Mouse (Mus musculus) spleen, adult 2 months (tissue): ENCODE data around the gene Tmem39b.
A peak's percentile ranks its signal among the peaks of the same experiment; 100 is the strongest.

Experiments used
- CTCF ChIP-seq: fragments of 200-500 bp; IDR thresholded peaks from 2 replicates; pipeline ENCODE4 v1.5.1; 2011; ENCODE audit warnings: mild to moderate bottlenecking, inconsistent platforms; ENCODE audit not compliant: insufficient read depth, insufficient read length, insufficient replicate concordance; ENCODE audit errors: extremely low read depth
- POLR2A ChIP-seq: fragments of 200-500 bp; IDR thresholded peaks from 2 replicates; pipeline ENCODE4 v1.6.1; 2011; ENCODE audit warnings: low read depth, low read length, inconsistent platforms

DNA sequence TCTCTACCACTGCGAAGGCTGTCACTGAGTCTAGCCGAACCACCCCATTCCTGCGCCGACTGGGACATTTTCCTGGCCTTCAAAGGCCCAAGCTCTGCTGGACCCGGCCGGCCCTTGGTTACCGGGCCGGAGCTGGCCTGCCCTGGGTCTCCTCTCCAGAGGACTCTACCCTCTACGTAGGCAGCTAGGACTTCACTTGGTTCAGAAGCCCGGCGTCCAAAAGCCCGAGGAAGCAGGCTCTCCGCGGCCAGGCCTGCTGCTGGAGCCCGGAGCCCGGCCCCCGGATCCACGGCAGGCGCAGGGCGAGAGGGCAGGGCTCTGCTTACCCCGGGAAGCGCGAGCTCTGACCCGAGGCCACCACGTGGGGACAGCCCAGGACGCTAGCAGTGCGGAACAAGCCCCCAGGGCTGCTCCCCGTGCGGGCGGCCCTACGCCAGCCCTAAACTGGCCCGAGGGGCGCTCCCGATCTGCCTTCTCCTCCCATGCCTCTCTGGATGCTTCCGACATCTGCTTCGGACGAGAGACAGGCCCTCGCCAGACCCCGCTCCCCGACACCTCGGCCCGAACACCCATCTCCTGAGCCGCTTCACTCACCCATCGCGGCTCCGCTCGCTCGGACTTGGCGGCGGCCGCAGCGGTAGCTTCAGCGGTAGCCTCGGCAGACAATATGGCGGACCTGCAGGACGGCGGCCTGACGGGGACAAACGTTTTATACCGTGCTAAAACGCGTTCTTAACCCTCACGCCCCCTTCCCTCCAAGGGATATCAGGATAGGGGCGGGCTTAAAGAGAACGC is 24.4 kb downstream of the Tmem39b start, which contains the start of gene Kpna6:
- TF ChIP-seq CTCF (0 out of 2 replicates have a peak, but pooled peaks have one; percentile 0), POLR2A (no peak)
